Mouse (Mus musculus) erythroblast, embryonic 14.5 days (primary cell): ENCODE measurements around the gene Anapc16.

Source experiments
- GATA1 ChIP-seq: IDR thresholded peaks from 2 replicates; pipeline ENCODE4 v1.6.1; 2012; ENCODE audit warnings: low read length, inconsistent platforms, mixed read lengths
- TAL1 ChIP-seq: IDR thresholded peaks from 3 replicates; pipeline ENCODE4 v1.6.1; 2012; ENCODE audit warnings: low read length, inconsistent platforms, mixed read lengths

DNA sequence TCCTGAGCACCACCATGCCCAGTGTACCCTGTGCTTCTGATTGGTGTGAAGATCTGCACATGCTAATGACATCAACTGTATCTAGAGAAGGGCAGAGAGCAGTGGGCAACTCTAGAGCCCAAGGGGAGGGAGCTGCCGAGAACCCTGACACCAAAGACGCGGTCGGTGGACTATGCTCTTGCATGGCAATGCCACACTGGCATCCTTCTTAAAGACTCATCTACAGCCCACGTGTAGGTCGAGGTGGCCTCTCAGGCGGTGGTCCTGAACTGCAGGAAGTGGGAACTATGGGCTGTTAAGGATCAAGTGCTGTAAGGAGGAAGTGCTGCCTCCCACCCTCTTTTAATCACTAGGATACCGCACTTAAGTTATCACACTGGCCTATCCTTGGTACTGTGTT, 10.9 kb downstream of the Anapc16 start:
- TF ChIP-seq GATA1: no peak
- TF ChIP-seq TAL1: no peak
